Comparison of ENCODE assay signal across 8 mouse cellular contexts in the genomic region with DNA sequence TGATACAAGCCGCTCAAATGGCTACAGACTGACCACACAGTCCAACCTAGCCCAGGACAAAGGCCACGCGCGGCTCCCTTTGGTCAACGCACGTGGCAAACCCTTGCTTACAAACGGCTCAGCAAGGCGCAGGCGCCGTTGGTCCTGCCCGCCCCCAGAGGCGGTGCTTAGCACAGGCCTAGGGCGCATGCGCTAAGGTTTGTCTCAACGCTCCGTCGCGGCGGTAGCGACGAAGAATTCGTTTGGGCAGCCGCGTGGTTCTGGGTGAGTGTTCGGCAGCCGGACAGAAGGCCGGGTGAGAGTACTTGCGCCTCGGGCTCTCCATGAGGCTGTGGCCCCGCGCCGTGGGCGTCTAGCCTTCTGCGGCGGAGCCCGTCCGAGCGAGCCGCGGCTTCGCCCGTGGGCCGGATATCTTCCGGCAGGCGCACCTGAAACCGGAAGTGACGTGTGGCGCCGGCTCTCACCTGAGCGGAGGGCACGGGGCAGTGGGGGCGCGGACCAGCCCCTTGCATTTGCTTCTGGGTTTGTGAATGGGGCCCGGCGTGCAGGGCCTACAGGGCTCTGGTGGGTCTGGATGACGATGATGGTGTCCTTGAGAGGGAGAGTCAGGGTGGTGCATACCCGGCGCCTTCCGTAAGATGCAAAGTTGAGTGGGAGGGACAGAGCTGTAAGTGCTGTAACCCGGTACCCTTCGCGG. TPM values are rescaled to one million over a fixed set of nuclear protein-coding genes. Genes with fewer than 3 reads are reported as not detected.
DNase-seq lines count a peak whose midpoint lies in the region; ATAC-seq and TF ChIP-seq lines count a peak whose summit lies in the region.

A gene (plus strand): TSS at position 186 of the 697 bp plus-strand sequence.

- WGBS in heart, embryonic 12.5 days: under 1% methylated on average over 62 of the region's 62 CpGs
- under 1% methylated on average over 62 of the region's 62 CpGs for WGBS in kidney, postnatal 0 days
- under 1% methylated on average over 62 of the region's 62 CpGs for WGBS in liver, embryonic 11.5 days
- under 1% methylated on average over 62 of the region's 62 CpGs for WGBS in stomach, embryonic 14.5 days

- TF ChIP-seq CTCF in kidney, postnatal 0 days (IDR thresholded peaks at IDR 0.05; ENCODE audit: low read depth): peak; percentile 25; the same call in 1 of the 2 replicates

- peak within 1 kb of the TSS; percentile 77 for H3K9ac ChIP-seq in heart, embryonic 12.5 days
- H3K9ac ChIP-seq in kidney, postnatal 0 days (ENCODE audit: low read depth, low read length): peak within 1 kb of the TSS; percentile 68
- H3K9ac ChIP-seq in liver, embryonic 11.5 days (ENCODE audit: low read depth, low read length): peak within 1 kb of the TSS; percentile 86
- peak within 1 kb of the TSS; percentile 36 for H3K9ac ChIP-seq in stomach, embryonic 14.5 days (replicated peaks; ENCODE audit: low read depth, low read length)

- no peaks in the 10 kb centered on the region for H3K9me3 ChIP-seq in heart, embryonic 12.5 days (replicated peaks)
- no peaks in the 10 kb centered on the region for H3K9me3 ChIP-seq in kidney, postnatal 0 days (replicated peaks; ENCODE audit: low read length)
- no peaks in the 10 kb centered on the region for H3K9me3 ChIP-seq in liver, embryonic 11.5 days (ENCODE audit: control insufficient read depth, low read length)
- no peaks in the 10 kb centered on the region for H3K9me3 ChIP-seq in stomach, embryonic 14.5 days (ENCODE audit: control insufficient read depth, low read depth, low read length)

- H3K4me1 ChIP-seq in heart, embryonic 12.5 days (replicated peaks): peaks cover 9% of the 10 kb centered on the region
- no peaks in the 10 kb centered on the region for H3K4me1 ChIP-seq in kidney, postnatal 0 days (replicated peaks; ENCODE audit: insufficient read depth, low read length)
- H3K4me1 ChIP-seq in liver, embryonic 11.5 days (replicated peaks; ENCODE audit: control insufficient read depth, insufficient read depth, low read length): peaks cover 20% of the 10 kb centered on the region
- 0 out of 2 replicates have a peak, but pooled peaks cover 7% of the 10 kb centered on the region for H3K4me1 ChIP-seq in stomach, embryonic 14.5 days (ENCODE audit: control insufficient read depth, insufficient read depth, low read length)

- H3K27ac ChIP-seq in heart, embryonic 12.5 days (ENCODE audit: poor library complexity, severe bottlenecking): peak within 1 kb of the TSS; percentile 75; the same call in 1 of the 2 replicates
- peak within 1 kb of the TSS; percentile 38; the same call in 1 of the 2 replicates for H3K27ac ChIP-seq in kidney, postnatal 0 days
- peak within 1 kb of the TSS; percentile 58; the same call in 1 of the 2 replicates for H3K27ac ChIP-seq in liver, embryonic 11.5 days (ENCODE audit: low read depth, low read length)
- H3K27ac ChIP-seq in stomach, embryonic 14.5 days (ENCODE audit: low read length): peak within 1 kb of the TSS; percentile 48

- H3K4me2 ChIP-seq in heart, embryonic 12.5 days: peak within 1 kb of the TSS; percentile 90
- peak within 1 kb of the TSS; percentile 72 for H3K4me2 ChIP-seq in kidney, postnatal 0 days (ENCODE audit: low read length)
- H3K4me2 ChIP-seq in liver, embryonic 11.5 days: peak within 1 kb of the TSS; percentile 88
- peak within 1 kb of the TSS; percentile 81 for H3K4me2 ChIP-seq in stomach, embryonic 14.5 days (replicated peaks; ENCODE audit: low read depth, low read length)

- H3K4me3 ChIP-seq in heart, embryonic 12.5 days: peak within 1 kb of the TSS; percentile 79
- peak within 1 kb of the TSS; percentile 62 for H3K4me3 ChIP-seq in kidney, postnatal 0 days (replicated peaks; ENCODE audit: low read depth, low read length)
- peak within 1 kb of the TSS; percentile 81 for H3K4me3 ChIP-seq in liver, embryonic 11.5 days (ENCODE audit: low read depth, low read length)
- peak within 1 kb of the TSS; percentile 53 for H3K4me3 ChIP-seq in stomach, embryonic 14.5 days (ENCODE audit: low read depth, low read length)

- 0 out of 2 replicates have a peak, but pooled peaks cover 4% of the 10 kb centered on the region for H3K27me3 ChIP-seq in heart, embryonic 12.5 days (replicated peaks)
- no peaks in the 10 kb centered on the region for H3K27me3 ChIP-seq in kidney, postnatal 0 days (ENCODE audit: insufficient read depth, low read length)
- no peaks in the 10 kb centered on the region for H3K27me3 ChIP-seq in liver, embryonic 11.5 days (replicated peaks; ENCODE audit: control insufficient read depth, insufficient read depth, low read length)
- H3K27me3 ChIP-seq in stomach, embryonic 14.5 days (ENCODE audit: control insufficient read depth, insufficient read depth, low read length): no peaks in the 10 kb centered on the region

- H3K36me3 ChIP-seq in heart, embryonic 12.5 days: peaks cover 15% of the 10 kb centered on the region
- H3K36me3 ChIP-seq in kidney, postnatal 0 days (ENCODE audit: insufficient read depth, low read length): peaks cover 7% of the 10 kb centered on the region; the same call in 1 of the 2 replicates
- peaks cover 7% of the 10 kb centered on the region for H3K36me3 ChIP-seq in liver, embryonic 11.5 days (ENCODE audit: control insufficient read depth, insufficient read depth, low read length)
- H3K36me3 ChIP-seq in stomach, embryonic 14.5 days (ENCODE audit: control insufficient read depth, insufficient read depth, low read length): peaks cover 12% of the 10 kb centered on the region; the same call in 1 of the 2 replicates

- peak; percentile 96 to 97 for DNase-seq in B cell, adult 2 months
- peak; percentile 96 for DNase-seq in brain, adult 2 months (ENCODE audit: low read depth, low spot score)
- DNase-seq in kidney, postnatal 0 days (ENCODE audit: low spot score): peak; percentile 97
- DNase-seq in liver, embryonic 11.5 days (ENCODE audit: low spot score): peak; percentile 94
- DNase-seq in naive thymus-derived CD4-positive, alpha-beta T cell, adult 2 months (ENCODE audit: low read depth): peak; percentile 98

- ATAC-seq in erythroblast, adult 5-6 weeks (replicated peaks; ENCODE audit: low FRiP score, poor library complexity, severe bottlenecking): peak; percentile 96
- peak; percentile 94 for ATAC-seq in heart, embryonic 12.5 days (ENCODE audit: insufficient number of reproducible peaks, low FRiP score)
- peak; percentile 97 for ATAC-seq in kidney, postnatal 0 days (replicated peaks; ENCODE audit: low FRiP score, low read depth)
- peak; percentile 93 for ATAC-seq in liver, embryonic 11.5 days (replicated peaks; ENCODE audit: low FRiP score)
- ATAC-seq in stomach, embryonic 14.5 days (ENCODE audit: insufficient number of reproducible peaks, insufficient read depth, low FRiP score, low read depth): peak; percentile 95

RNA-seq across cellular contexts. Expression of the gene that starts here (rescaled TPM):
- 2.9 and 5.4 TPM in 2 replicates for total RNA-seq in erythroblast, adult 5-6 weeks (2015; ENCODE audit: low replicate concordance)
- 7.0 and 9.3 TPM in 2 replicates for total RNA-seq in erythroblast, adult 5-6 weeks (2017; ENCODE audit: low replicate concordance)
- 15.1 and 19.6 TPM in 2 replicates for polyA plus RNA-seq in heart, embryonic 12.5 days (2016; fragmentation: Nextera tagmentation; extraction: Ambion mirVana)
- 12.7 and 17.1 TPM in 2 replicates for polyA plus RNA-seq in kidney, postnatal 0 days (2015; fragmentation: Nextera tagmentation; extraction: Ambion mirVana)
- 15.0 and 18.8 TPM in 2 replicates for polyA plus RNA-seq in liver, embryonic 11.5 days (2014; fragmentation: Nextera tagmentation; extraction: Ambion mirVana)
- 18.6 and 20.1 TPM in 2 replicates for polyA plus RNA-seq in stomach, embryonic 14.5 days (2014; fragmentation: Nextera tagmentation; extraction: Ambion mirVana)

Comparison
In these comparisons a context has a peak if more than half of its experiments do, and no peak if none do; other contexts are left out.
1. Peak in every context shown above with its lines: DNase-seq, ATAC-seq, H3K4me3 ChIP-seq and H3K27ac ChIP-seq.
2. H3K9ac ChIP-seq: peak in every context shown above with its lines; median percentile 86 in liver, embryonic 11.5 days; 77 in heart, embryonic 12.5 days; 68 in kidney, postnatal 0 days; 36 in stomach, embryonic 14.5 days.